Mouse (Mus musculus): ENCODE data around the gene Spen. TPM values are rescaled to one million over a fixed set of nuclear protein-coding genes. Genes with fewer than 3 reads are reported as not detected.

Gene Spen
- polyA plus RNA-seq, 1 experiment from 2014 or later = 19.3 TPM

GRCm38 (mm10) chr4:141540844-141541243 lies 2.4 kb upstream of the Spen start:
- 81% methylated on average over 3 of the region's 3 CpGs for WGBS
- no peak for ATAC-seq (ENCODE audit: low FRiP score, low TSS enrichment)
- no peak overlapping the region for H3K4me2 ChIP-seq (replicated peaks; ENCODE audit: low read depth, low read length)

GRCm38 (mm10) chr4:141539213-141539767 lies 893 bp upstream of the Spen start:
- Histone ChIP-seq H3K36me3 (ENCODE audit: control insufficient read depth, insufficient read depth, low read length) (no peaks in the 10 kb centered on the region), H3K27me3 (ENCODE audit: control insufficient read depth, insufficient read depth, low read length) (no peaks in the 10 kb centered on the region), H3K9me3 (ENCODE audit: control insufficient read depth, low read length) (no peaks in the 10 kb centered on the region), H3K9ac (ENCODE audit: low read depth, low read length) (peak overlapping the region; percentile 68; the same call in 1 of the 2 replicates), H3K4me2 (replicated peaks; ENCODE audit: low read depth, low read length) (peak overlapping the region; percentile 94), H3K27ac (ENCODE audit: low read depth, low read length) (peak overlapping the region; percentile 99), H3K4me3 (ENCODE audit: low read length) (peak overlapping the region; percentile 95), H3K4me1 (ENCODE audit: control insufficient read depth, insufficient read depth, low read length) (peaks cover 18% of the 10 kb centered on the region)
- no peak for ATAC-seq (ENCODE audit: low FRiP score, low TSS enrichment)
- WGBS = 32% methylated on average over 12 of the region's 12 CpGs

More at GRCm38 (mm10) chr4:141540844-141541243, 2.4 kb upstream of the Spen start:
- Histone ChIP-seq H3K27me3 (ENCODE audit: control insufficient read depth, insufficient read depth, low read length) (no peaks in the 10 kb centered on the region), H3K9me3 (ENCODE audit: control insufficient read depth, low read length) (no peaks in the 10 kb centered on the region), H3K36me3 (ENCODE audit: control insufficient read depth, insufficient read depth, low read length) (no peaks in the 10 kb centered on the region), H3K9ac (ENCODE audit: low read depth, low read length) (no peak overlapping the region), H3K4me3 (ENCODE audit: low read length) (no peak overlapping the region), H3K4me1 (ENCODE audit: control insufficient read depth, insufficient read depth, low read length) (peaks cover 14% of the 10 kb centered on the region; the same call in 1 of the 2 replicates), H3K27ac (ENCODE audit: low read depth, low read length) (no peak overlapping the region)

- H3K4me3 ChIP-seq (ENCODE audit: low read length) = peak overlapping the region; percentile 95
- peak overlapping the region; percentile 94 for H3K4me2 ChIP-seq (replicated peaks; ENCODE audit: low read depth, low read length)
- no peaks in the 10 kb centered on the region for H3K27me3 ChIP-seq (ENCODE audit: control insufficient read depth, insufficient read depth, low read length)
- under 1% methylated on average over 76 of the region's 101 CpGs for WGBS
- peak overlapping the region; percentile 94 for H3K27ac ChIP-seq (ENCODE audit: low read depth, low read length)
- no peaks in the 10 kb centered on the region for H3K36me3 ChIP-seq (ENCODE audit: control insufficient read depth, insufficient read depth, low read length)
- H3K9ac ChIP-seq (ENCODE audit: low read depth, low read length) = peak overlapping the region; percentile 91
- H3K4me1 ChIP-seq (ENCODE audit: control insufficient read depth, insufficient read depth, low read length) = peaks cover 17% of the 10 kb centered on the region
- H3K9me3 ChIP-seq (ENCODE audit: control insufficient read depth, low read length) = no peaks in the 10 kb centered on the region
- ATAC-seq (ENCODE audit: low FRiP score, low TSS enrichment) = peak; percentile 9
These were observed 540 bp downstream of the Spen start for GRCm38 (mm10) chr4:141537706-141538407.

- WGBS = 0% methylated on average over 14 of the region's 14 CpGs
- H3K4me2 ChIP-seq (replicated peaks; ENCODE audit: low read depth, low read length) = peak overlapping the region; percentile 94
- no peaks in the 10 kb centered on the region for H3K27me3 ChIP-seq (ENCODE audit: control insufficient read depth, insufficient read depth, low read length)
- peak overlapping the region; percentile 95 for H3K4me3 ChIP-seq (ENCODE audit: low read length)
- peaks cover 17% of the 10 kb centered on the region for H3K4me1 ChIP-seq (ENCODE audit: control insufficient read depth, insufficient read depth, low read length)
- H3K36me3 ChIP-seq (ENCODE audit: control insufficient read depth, insufficient read depth, low read length) = no peaks in the 10 kb centered on the region
- no peaks in the 10 kb centered on the region for H3K9me3 ChIP-seq (ENCODE audit: control insufficient read depth, low read length)
- H3K9ac ChIP-seq (ENCODE audit: low read depth, low read length) = peak overlapping the region; percentile 91
- no peak for ATAC-seq (ENCODE audit: low FRiP score, low TSS enrichment)
- peak overlapping the region; percentile 94 for H3K27ac ChIP-seq (ENCODE audit: low read depth, low read length)
These were observed 1.2 kb downstream of the Spen start for GRCm38 (mm10) chr4:141537226-141537610.

- ATAC-seq (ENCODE audit: low FRiP score, low TSS enrichment) = peak; percentile 53
- H3K36me3 ChIP-seq (ENCODE audit: control insufficient read depth, insufficient read depth, low read length) = no peaks in the 10 kb centered on the region
- H3K9me3 ChIP-seq (ENCODE audit: control insufficient read depth, low read length) = no peaks in the 10 kb centered on the region
- peak overlapping the region; percentile 94 for H3K4me2 ChIP-seq (replicated peaks; ENCODE audit: low read depth, low read length)
- H3K9ac ChIP-seq (ENCODE audit: low read depth, low read length) = peak overlapping the region; percentile 91
- H3K4me3 ChIP-seq (ENCODE audit: low read length) = peak overlapping the region; percentile 95
- peaks cover 15% of the 10 kb centered on the region for H3K4me1 ChIP-seq (ENCODE audit: control insufficient read depth, insufficient read depth, low read length)
- under 1% methylated on average over 61 of the region's 61 CpGs for WGBS
- H3K27me3 ChIP-seq (ENCODE audit: control insufficient read depth, insufficient read depth, low read length) = no peaks in the 10 kb centered on the region
- peak overlapping the region; percentile 94 for H3K27ac ChIP-seq (ENCODE audit: low read depth, low read length)
These were observed 1.8 kb downstream of the Spen start for GRCm38 (mm10) chr4:141536291-141537225.

DNA sequence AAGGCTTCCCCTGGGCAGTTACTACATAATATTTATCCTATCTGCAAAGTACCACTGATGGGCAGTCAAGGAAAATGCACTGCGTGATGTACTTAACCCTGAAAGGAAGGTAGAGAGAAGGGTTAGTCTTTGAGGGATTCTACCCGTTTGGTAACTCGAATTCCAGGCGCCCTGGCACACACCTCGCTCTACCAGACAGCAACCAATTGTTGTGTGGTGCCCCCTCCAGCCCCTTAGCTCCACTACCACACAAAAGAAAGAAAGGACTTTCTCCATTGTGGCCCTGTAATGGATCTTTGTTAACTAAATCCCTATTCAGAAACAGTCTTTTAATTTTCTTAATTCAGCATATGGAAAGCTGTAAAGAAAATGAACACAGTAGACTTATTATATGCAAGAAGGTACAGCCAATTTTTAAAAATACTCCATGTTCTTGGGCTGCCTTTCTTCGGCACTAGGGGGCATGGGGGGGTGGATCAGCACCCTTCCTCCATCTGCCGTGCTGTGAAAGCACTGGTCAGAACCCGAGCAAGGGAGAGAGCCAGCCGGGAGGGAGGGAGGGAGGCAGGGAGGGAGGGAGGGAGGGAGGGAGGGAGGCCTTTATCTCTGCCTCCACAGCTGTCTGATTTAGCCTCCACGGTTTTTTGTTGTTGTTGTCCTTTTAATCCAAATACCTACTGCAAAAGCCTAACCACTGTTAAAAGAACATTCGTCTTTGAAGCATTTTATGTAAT lies 3.3 kb downstream of the Spen start:
- H3K27ac ChIP-seq (ENCODE audit: low read depth, low read length) = no peak overlapping the region
- peak overlapping the region; percentile 94 for H3K4me2 ChIP-seq (replicated peaks; ENCODE audit: low read depth, low read length)
- H3K4me1 ChIP-seq (ENCODE audit: control insufficient read depth, insufficient read depth, low read length) = peaks cover 15% of the 10 kb centered on the region
- 0 out of 2 replicates have a peak, but pooled peaks cover 4% of the 10 kb centered on the region for H3K36me3 ChIP-seq (ENCODE audit: control insufficient read depth, insufficient read depth, low read length)
- no peak for ATAC-seq (ENCODE audit: low FRiP score, low TSS enrichment)
- peak overlapping the region; percentile 95; the same call in 1 of the 2 replicates for H3K4me3 ChIP-seq (ENCODE audit: low read length)
- no peaks in the 10 kb centered on the region for H3K9me3 ChIP-seq (ENCODE audit: control insufficient read depth, low read length)
- no peak overlapping the region for H3K9ac ChIP-seq (ENCODE audit: low read depth, low read length)
- H3K27me3 ChIP-seq (ENCODE audit: control insufficient read depth, insufficient read depth, low read length) = no peaks in the 10 kb centered on the region
- 26% methylated on average over 10 of the region's 11 CpGs for WGBS

GRCm38 (mm10) chr4:141530979-141531378 lies 7.4 kb downstream of the Spen start:
- Histone ChIP-seq H3K9me3 (ENCODE audit: control insufficient read depth, low read length) (no peaks in the 10 kb centered on the region), H3K4me2 (replicated peaks; ENCODE audit: low read depth, low read length) (no peak overlapping the region), H3K36me3 (ENCODE audit: control insufficient read depth, insufficient read depth, low read length) (0 out of 2 replicates have a peak, but pooled peaks cover 4% of the 10 kb centered on the region), H3K9ac (ENCODE audit: low read depth, low read length) (no peak overlapping the region), H3K27ac (ENCODE audit: low read depth, low read length) (no peak overlapping the region; the same call in 1 of the 2 replicates), H3K4me1 (ENCODE audit: control insufficient read depth, insufficient read depth, low read length) (peaks cover 9% of the 10 kb centered on the region), H3K27me3 (ENCODE audit: control insufficient read depth, insufficient read depth, low read length) (no peaks in the 10 kb centered on the region), H3K4me3 (ENCODE audit: low read length) (no peak overlapping the region)
- no peak for ATAC-seq (ENCODE audit: low FRiP score, low TSS enrichment)
- 72% methylated on average over 15 of the region's 15 CpGs for WGBS

DNA sequence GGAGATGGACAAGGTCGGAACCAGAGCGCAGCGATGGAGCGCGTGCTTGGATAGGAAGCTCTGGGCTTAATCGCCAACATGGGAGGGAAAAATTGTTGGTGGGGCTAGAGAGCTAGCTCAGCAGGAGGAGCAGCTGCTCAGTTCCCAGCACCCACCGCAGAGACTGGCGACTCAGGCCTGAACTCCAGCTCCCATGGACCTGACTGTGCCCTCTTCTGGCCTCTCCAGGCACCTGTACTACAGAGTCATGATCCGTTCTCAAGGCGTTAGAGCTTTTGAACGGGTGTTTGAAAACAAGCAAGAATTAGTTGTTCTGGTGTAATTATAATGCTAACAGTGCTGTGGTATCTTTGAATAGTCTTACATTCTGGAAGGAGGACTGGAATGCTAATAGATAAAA lies 9.5 kb downstream of the Spen start:
- Histone ChIP-seq H3K9ac (ENCODE audit: low read depth, low read length) (no peak overlapping the region), H3K4me2 (replicated peaks; ENCODE audit: low read depth, low read length) (no peak overlapping the region), H3K36me3 (ENCODE audit: control insufficient read depth, insufficient read depth, low read length) (0 out of 2 replicates have a peak, but pooled peaks cover 4% of the 10 kb centered on the region), H3K9me3 (ENCODE audit: control insufficient read depth, low read length) (no peaks in the 10 kb centered on the region), H3K27ac (ENCODE audit: low read depth, low read length) (no peak overlapping the region), H3K27me3 (ENCODE audit: control insufficient read depth, insufficient read depth, low read length) (no peaks in the 10 kb centered on the region), H3K4me1 (ENCODE audit: control insufficient read depth, insufficient read depth, low read length) (0 out of 2 replicates have a peak, but pooled peaks cover 7% of the 10 kb centered on the region), H3K4me3 (ENCODE audit: low read length) (no peak overlapping the region)
- ATAC-seq (ENCODE audit: low FRiP score, low TSS enrichment) = no peak
- 86% methylated on average over 11 of the region's 11 CpGs for WGBS

Measured in kidney, embryonic 14.5 days (tissue).